Mouse (Mus musculus): ENCODE measurements around the gene Crebbp.

DNA sequence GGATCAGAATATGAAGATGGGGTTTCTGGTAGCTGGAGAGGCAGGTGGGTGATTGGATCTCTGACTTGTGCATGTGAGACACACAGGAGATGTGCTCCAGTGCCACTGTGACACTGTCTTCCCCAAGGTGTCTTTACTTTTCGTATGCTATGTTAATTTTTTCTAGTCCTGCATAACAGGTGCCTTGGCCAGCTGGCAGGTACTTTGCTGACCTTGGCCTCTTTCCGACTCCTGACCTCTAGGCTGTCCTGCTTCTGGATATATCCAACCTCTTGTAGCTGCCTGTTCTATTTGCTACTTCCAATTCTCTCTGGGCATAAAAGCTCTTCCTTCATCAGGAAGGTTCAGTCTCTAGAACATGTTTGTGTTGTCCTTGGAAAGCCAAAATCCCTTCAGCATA, 178.2 kb downstream of the Crebbp start:
- TF ChIP-seq CTCF (IDR thresholded peaks at IDR 0.05; ENCODE audit: low read depth) (no peak), EP300 (IDR thresholded peaks at IDR 0.05; ENCODE audit: low read depth) (no peak)
